Mouse (Mus musculus): Measurements from ENCODE around the gene Psmb10. TPM values are rescaled to one million over a fixed set of nuclear protein-coding genes. Genes with fewer than 3 reads are reported as not detected.

The Psmb10 gene
- total RNA-seq (2017), result 51.3 and 62.1 TPM in 2 replicates

DNA sequence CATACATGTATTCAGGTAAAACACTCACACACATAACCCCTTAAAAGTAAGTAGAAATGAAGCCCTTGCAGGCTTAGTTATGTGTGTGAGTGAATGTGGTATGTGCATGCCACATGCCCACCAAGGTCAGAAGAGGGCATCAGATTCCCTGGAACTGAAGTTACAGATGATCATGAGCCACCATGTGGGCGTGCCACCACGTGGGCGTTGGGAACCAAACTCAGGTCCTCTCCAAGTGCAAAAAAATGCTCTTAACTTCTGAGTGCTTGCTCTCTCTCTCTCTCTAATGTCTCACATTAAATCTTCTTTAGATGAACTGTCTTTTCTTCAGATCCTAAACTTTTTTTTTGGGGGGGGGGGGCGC lies at the start of gene Psmb10:
TSS of gene Psmb10 (minus strand) at position 139 of the 364 bp plus-strand sequence.
- peak; percentile 53 for ATAC-seq (replicated peaks; ENCODE audit: low read depth, poor library complexity, severe bottlenecking)

DNA sequence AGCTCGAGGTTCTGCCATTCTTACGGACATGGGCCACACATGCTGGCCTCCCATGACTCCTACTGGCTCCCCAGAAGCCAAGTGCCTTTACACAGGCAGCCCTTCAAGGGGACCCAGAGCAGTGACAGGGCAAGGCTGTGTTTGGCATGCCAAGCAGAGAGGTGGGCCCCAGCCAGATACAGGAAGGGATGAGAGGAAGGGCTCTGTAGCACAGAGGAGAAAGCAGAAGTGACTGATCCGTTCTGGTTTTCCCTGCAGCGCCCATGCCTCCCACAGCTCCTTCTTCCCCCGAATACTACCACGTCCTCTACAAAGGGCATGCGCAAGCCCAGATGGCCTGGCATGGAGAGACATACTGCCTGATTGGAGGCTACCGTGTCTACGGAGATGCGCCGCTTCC lies 45.2 kb upstream of the Psmb10 start:
- ATAC-seq (replicated peaks; ENCODE audit: low read depth, poor library complexity, severe bottlenecking), result peak; percentile 98

DNA sequence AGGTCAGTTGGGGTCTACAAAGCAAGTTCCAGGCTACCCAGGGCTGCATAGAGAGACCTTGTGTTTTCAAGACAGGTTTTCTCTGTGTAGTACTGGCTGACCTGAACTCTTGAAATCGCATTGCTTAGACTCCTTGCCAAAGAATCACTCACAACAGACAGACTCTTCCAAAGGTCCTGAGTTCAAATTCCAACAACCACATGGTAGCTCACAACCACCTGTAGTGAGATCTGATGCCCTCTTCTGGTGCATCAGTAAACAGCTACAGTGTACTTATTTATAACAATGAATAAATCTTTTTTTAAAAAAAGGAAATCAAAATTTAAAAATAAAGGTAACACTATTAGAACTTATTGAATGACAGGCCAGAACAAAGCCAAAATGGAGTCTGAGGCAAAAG lies 42.9 kb upstream of the Psmb10 start:
- ATAC-seq (replicated peaks; ENCODE audit: low read depth, poor library complexity, severe bottlenecking), result no peak

DNA sequence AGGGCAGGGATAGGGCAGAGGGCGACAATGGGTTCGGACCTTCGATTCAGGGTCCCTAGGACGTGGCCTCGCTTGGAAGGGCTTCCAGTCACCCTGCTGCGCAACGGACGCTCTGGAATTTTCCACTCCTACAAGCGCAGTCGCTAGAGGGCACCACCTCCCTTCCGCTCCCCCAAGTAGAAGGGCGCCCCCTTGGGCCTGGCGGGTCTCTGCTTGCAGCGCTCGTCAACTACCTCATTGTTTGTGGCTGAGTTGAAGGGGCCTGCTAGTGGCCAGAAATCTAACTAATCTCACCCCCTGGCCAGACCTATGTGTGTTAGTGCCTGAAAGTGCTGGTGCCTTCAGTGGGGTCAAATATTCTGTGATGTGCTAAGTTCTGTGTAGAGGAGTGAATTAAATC lies 41.1 kb upstream of the Psmb10 start, which contains the start of gene Dpep3:
TSS of gene Dpep3 (minus strand) at position 105 of the 400 bp plus-strand sequence.
- no peak for ATAC-seq (replicated peaks; ENCODE audit: low read depth, poor library complexity, severe bottlenecking)

DNA sequence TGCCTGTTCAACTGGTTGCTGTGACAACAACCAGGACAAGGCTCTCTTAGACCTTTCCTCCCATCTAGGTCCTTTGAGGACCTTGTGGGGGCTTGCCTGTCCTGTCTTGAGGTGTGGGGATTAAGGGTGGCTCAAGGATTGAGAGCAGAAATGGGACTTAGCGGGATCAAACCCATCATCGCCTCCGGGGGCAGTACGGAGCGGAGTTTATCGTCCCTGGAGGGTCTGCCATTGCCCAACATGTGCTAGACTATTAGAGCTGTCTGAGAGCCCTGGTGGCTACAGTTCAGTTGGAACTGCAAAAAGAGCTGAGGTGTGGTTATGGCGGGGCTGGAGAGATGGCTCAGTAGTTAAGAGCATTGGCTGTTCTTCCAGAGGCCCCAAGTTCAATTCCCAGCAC lies 37.1 kb upstream of the Psmb10 start:
- ATAC-seq (replicated peaks; ENCODE audit: low read depth, poor library complexity, severe bottlenecking), result no peak; the same call in 1 of the 2 replicates

DNA sequence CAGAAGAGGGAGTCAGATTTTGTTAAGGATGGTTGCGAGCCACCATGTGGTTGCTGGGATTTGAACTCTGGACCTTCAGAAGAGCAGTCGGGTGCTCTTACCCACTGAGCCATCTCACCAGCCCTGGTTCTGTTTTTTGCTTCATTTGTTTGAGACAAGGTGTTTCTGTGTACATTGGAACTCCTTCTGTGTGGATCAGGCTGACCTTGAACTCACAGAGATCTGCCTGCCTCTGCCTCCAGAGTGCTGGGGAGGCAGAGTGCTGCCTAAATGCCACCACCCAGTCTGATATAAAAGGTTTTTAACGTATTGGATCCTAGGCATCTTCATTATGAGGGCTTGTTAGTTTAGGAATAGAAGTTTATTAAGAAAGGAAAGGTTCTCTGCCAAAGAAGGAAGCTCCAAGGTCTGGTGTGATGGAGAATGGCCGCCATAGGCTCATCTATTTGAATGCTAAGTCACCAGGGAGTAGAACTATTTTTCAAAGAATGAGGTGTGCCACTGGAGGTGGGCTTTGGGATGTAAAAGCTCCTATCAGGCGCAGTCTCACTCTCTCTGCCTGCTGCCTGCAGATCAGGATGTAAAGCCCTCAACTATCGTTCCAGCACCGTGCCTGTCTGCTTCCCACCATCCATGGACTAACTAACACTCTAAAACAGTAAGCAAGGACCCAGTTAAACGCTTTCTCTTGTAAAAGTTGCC lies 32.9 kb upstream of the Psmb10 start:
- ATAC-seq (replicated peaks; ENCODE audit: low read depth, poor library complexity, severe bottlenecking), result no peak

DNA sequence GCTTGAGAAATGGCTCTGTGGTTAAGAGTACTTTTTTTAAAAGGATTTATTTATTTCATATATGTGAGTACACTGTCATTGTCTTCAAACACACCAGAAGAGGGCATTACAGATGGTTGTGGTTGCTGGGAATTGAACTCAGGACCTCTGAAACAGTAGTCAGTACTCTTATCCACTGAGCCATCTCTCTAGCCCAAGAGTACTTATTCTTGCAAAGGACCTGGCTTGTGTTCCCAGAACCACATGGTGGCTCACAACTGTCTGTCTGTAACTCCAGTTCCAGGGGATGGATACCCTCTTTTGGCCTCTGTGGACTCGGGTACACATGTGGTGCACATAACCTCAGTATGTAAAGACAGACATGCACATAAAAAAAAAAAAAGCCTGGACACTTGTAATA lies 31.1 kb upstream of the Psmb10 start:
- ATAC-seq (replicated peaks; ENCODE audit: low read depth, poor library complexity, severe bottlenecking), result no peak

DNA sequence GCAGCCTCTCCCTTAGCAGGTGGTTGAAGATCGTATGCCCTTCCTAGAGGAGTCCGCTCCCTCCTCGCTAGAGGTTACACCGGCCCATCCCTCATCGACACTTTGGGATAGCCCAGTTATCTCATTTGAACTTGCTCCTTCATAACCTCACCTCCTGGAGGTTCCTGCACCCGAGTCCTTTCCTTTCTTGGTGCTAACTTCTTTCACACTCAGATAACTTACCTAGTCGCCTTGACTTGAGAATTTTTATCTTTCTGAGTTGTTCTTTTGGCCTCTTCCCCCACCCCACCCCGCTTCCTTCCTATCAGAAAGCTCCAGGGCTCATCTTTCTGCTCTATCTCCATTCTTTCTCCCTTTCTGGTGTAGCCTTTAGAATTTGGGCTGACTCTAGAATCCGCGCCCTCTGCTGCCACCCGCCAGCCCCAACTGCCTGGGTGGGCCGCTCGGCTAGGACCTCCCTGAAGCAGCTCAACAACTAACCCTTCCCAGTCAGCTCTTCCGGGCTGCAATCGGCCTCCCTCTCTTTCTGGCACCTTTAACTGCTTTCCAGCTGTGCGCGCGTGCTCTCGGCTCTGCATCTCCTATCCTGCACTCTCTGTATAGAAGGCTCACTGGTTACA lies 28.6 kb upstream of the Psmb10 start:
- peak; percentile 62 for ATAC-seq (replicated peaks; ENCODE audit: low read depth, poor library complexity, severe bottlenecking)

DNA sequence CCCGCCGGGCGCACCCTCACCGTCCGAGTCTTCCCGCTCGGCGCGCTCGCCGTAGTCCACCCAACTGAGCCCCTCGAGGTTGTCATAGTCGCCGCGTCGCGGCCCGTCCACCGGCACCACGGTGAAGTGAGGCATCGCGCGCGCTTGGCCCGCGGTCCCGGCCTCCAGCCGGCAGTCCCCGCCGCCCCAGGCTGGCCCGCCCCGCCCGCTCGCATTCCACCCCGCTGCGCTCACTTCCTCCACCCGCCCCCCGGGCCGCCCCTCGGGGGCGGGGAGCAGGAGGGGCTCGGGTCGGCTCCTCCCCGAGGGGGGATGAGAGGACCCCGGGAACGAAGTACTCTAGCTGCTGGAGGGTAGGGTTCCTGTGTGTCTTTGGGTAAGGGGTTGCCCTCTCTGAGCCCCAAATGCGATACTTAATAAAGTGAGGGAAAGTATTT lies 27.7 kb upstream of the Psmb10 start, which contains the start of gene Slc12a4:
TSS of gene Slc12a4 (minus strand) at position 193 of the 437 bp plus-strand sequence.
- peak; percentile 46 for ATAC-seq (replicated peaks; ENCODE audit: low read depth, poor library complexity, severe bottlenecking)

DNA sequence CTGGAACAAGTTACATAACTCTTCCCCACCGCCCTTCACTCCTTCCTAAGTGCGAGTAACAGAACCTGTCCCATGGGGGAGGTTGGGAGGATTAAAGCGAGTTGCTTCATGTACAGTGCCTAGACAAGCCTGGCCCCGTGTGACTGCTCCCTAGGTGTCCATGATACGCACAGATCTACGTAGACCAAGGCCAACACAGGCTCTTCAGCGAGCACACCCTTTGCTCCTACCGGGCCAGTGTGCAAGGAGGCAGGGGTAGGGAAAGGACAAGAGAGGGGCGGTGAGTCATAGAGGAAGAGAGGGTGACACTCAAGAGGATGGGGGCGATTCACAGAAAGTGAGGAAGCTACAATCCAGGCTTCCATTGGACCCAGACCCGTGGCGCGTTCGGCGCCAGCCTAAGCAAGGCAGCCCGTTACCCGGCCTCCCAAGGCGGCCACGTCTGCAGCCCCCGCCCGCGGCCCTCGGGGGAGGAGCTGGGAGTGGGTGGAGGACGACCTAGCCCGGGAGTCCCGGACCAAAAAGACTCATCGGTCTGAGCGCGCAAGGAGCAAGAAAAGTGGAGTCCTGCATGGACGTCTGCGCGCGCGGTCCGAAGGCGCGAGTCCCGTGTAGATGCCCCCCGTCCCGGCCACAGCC lies 27.1 kb upstream of the Psmb10 start:
- peak; percentile 27 for ATAC-seq (replicated peaks; ENCODE audit: low read depth, poor library complexity, severe bottlenecking)

DNA sequence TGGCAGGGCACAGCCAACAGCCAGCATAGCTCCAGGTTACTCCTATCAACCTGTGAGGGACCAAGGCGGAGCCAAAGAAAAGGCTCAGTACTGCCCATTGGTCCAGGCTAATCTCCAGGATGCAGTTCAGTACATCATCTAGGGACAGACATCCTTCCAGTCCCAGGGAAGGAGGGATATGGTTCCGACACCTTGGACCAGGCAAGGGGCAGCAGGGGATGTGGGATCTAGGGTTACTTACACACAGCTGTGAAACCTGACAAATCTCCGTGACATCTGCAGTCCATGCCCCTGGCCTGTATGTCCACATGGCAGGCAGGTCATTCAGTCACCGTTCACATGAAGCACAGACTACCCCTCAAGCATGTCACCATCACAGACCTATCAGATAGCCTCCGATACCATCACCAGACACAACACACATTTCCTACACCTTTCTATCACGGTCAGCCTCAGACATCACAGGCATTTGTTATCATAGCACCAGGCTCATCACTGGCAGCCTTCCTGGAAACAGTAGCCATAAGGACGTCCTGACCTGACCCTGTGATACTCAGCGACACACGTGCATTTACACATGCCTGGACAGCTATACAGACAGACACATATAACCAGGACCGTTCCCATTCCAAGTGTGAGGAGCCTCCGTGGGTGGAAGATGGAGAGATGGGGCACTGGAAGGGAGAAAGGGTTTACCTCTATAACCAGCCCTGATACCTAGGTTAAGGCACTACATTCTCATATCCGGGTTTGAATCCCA lies 26.4 kb upstream of the Psmb10 start:
- ATAC-seq (replicated peaks; ENCODE audit: low read depth, poor library complexity, severe bottlenecking), result no peak

DNA sequence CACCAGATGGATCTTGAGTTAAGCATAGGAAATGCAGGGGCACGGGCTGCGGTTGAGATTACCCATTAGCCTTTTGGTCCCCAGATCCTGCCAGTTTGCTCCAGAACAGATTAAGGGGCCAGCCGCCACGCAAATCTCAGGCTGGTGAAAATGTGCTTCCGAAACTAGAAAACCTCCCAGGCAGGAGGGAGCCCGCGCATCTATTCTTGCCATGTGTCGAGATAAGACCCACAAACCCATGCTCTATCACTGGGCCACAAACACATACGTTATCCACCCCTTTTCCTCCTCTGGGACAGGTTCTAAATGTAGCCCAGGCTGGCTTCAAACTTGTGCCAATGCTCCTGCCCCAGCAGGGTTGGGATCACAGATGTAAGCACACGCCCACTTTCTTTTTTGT lies 23.3 kb upstream of the Psmb10 start:
- peak; percentile 21 for ATAC-seq (replicated peaks; ENCODE audit: low read depth, poor library complexity, severe bottlenecking)

DNA sequence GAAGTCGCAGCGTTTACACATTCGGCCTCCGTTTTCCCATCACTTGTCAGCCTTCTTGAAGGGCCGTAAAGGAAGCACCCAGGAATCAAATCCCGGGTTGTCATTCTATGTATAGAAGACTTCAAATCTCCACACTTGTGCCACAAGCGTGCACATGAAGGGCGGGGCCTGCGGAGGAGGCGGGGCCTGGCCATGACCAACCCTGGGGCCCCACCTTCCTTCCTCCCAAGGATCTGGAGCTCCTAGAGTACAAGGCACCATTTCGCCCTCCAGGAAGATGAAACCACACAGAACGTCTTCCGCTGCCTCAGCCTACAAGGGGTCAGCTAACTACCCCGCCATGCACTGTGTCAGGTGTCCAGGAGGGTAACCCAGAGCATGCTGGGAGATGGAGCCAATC lies 22.9 kb upstream of the Psmb10 start:
- ATAC-seq (replicated peaks; ENCODE audit: low read depth, poor library complexity, severe bottlenecking), result no peak

DNA sequence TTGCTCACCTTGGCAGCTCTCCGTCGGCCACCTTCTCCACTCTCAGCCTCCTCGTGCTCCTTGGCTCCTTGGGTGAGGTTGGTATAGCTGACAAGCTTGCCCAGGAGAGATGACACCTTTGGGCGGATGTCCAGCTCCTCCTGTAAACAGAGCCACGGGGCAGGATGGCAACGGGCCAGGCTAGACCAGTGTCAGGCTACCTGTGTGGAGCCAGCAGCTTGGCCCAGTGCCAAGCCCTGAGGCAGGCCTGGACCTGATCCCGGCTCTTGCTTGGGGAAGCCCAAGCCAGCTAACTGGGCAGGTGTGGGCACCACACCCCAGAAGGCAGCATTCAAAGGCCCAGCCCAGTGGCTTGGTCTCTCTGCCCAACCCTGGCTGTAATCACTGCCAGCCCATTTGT lies 21.1 kb upstream of the Psmb10 start:
- ATAC-seq (replicated peaks; ENCODE audit: low read depth, poor library complexity, severe bottlenecking), result no peak

DNA sequence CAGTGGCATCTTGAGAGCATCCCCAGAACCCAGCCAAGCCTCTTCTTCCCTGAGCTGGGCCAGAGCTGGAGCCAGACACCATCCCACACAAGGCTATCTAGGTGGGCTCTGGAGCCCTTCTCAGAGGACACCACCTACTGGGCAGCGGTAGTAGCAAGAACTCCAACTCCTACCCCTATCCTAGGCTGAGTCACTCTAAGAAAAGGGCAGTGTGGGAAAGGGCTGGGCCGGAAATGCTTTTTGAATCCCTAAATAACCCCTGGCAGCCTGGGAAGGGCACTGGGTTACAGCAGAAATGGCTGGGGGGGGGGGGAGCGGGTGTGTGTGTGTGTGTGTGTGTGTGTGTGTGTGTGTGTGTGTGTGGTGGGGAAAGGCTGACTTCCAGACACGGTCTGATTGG lies 19.6 kb upstream of the Psmb10 start:
- no peak for ATAC-seq (replicated peaks; ENCODE audit: low read depth, poor library complexity, severe bottlenecking)

DNA sequence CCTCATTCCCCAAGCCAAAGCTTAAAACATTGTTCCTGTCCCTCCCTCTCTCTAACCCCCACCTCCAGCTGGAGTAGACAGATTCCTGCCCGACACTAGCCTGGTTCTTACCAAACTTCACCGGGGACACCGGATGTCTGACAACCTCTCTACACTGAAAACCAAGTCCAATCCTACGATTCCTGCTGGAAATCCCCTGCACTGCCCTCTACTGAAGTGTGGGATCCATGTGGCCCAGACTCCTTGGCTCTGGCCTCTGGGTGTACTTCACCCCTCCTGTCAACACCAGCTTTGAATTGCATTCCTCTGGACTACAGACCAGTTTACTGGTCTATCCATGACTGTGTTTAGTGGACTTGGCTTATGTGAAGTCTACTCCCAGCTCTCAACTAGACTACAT lies 18.3 kb upstream of the Psmb10 start:
- ATAC-seq (replicated peaks; ENCODE audit: low read depth, poor library complexity, severe bottlenecking), result no peak

DNA sequence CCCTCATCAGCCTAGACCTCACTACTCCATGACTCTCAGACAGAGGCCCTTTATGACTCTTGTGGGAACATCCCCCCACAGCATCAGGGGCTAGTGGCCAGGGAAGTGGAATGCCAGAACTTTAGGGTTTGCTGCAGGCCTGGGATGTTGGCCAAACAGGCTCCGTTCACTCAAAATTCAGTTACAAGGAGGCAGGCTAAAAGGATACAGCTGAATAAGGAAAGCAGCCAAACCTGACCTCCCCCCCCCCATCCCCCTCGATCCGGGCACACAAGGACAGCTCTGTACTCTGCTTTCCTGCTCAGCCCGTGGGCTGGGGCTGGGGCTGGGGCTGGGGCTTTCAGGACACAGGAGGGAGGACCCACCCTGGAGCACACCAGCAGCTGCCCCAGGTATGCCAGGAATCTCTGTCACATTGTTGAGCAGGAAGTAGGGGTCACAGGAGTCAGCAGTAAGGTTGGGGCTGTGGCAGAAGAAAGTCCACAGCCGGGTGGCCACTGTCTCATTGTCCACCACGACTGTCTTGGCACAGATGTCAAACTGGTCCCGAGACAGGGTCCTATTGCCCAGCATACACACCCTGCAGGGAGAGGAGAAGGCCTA lies 12.9 kb upstream of the Psmb10 start:
- ATAC-seq (replicated peaks; ENCODE audit: low read depth, poor library complexity, severe bottlenecking), result no peak

DNA sequence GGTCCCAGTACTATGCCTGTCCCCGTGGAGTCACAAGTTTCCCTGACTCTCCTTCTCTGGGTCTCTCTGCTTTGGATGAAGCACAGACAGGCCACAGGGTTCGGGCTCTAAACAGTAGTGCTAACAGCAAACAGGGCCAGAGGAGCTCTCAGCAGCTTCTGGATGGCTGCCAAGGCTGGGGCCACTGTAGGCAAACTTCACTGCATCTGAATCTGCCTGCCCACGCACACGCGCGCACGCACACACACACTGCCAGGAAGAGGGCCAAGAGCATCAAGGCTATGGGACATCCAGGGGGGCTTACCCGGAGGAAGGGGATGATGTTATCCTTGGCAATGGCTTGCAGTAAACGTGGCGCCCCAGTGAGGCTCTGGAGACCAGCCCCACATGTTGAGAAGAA lies 11.1 kb upstream of the Psmb10 start:
- no peak for ATAC-seq (replicated peaks; ENCODE audit: low read depth, poor library complexity, severe bottlenecking)

DNA sequence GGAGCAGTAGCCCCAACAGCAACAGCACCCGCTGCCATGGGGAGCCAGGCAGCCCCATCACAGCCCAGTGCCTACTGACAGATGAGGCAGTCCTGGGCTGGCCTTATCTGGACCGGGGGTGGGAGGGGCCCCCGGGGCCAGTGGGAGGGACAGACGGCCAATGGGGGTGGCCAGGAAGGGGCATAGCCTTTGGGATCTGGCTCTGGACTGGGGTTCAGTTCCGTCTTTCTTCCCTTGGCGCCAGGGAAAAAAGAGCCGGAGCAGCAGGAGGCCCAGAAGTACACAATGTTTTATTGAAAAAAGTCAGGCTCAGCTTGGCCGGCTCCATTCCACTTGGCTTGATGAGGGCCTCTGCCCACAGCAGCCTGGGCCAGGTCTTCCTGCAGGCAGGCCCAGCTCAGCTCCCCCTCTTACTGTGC lies 5.1 kb upstream of the Psmb10 start, which contains the start of gene Lcat:
TSS of gene Lcat (minus strand) at position 62 of the 419 bp plus-strand sequence.
- no peak for ATAC-seq (replicated peaks; ENCODE audit: low read depth, poor library complexity, severe bottlenecking)

DNA sequence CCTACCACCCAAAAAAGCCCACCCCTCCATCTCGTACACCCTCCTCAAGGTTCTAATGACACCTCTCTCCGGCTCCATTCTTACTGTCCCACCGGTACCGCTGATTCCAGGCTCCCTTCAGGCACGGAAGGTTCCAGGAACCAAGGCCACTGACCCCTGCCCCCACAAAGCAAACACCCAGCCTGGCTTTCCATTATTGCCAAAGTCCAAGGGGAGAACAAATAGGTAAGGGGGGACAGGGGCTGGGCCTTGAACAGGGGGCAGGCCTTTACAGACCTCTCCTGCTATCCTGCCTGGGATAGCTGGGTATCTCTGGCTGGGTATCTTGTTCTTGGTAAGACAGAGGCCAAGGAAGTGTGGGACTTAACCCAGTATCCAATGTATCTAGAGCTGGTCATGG lies 4.3 kb upstream of the Psmb10 start:
- ATAC-seq (replicated peaks; ENCODE audit: low read depth, poor library complexity, severe bottlenecking), result no peak
